9 mouse cellular contexts compared by ENCODE assay signal in the genomic region with DNA sequence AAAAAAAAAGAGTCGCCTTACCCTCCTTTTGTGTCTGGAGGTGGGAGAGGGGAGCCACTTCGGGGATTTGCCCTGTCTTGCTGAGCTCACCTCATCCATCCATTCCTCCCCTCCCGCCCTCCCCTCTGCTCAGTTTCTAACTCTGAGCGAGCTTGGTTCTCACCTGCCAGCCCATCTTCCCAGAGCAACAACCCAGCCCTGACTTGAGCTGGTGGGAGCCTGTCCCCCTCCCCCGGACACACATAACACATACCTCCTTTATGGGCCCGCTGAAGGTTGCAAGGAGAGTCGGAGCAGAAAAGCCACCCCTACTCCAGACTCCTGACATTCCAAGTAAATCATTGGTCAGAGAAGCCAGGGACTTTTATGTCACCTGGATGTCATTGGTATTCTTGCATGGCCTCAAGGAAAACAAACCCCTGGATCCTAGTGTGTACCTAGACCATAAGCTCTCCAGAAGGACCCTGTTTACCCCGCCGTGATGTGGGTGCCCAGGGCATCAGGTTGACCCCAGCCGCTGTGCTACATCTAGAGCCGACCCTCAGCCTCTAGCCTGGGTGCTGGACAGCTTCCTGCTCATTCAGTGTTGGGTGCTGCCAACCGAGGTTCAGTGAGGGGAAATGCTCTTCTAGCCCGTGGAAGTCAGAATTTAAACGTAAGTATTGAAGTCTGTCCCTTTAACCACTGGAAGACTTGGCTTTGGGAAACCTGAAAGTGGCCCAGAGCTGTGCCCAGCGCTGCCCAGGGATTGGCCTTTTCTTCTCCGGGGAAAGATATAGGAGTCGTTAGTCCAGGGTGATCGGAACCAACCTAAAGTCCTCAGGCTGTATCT. TPM values are rescaled to one million over a fixed set of nuclear protein-coding genes. Genes with fewer than 3 reads are reported as not detected.
A peak's percentile ranks its signal among the peaks of the same experiment; 100 is the strongest.
DNase-seq lines count a peak whose midpoint lies in the region; ATAC-seq and TF ChIP-seq lines count a peak whose summit lies in the region.
"Had no signal": no experiment of that assay in that cellular context is flagged by ENCODE, and none has a peak within 500 bp of the region (broad histone marks: within the 10 kb centered on the region; RNA-seq: fewer than 3 reads in every experiment).

No protein-coding gene starts in this region.

- H3K27ac ChIP-seq in kidney, postnatal 0 days, result no peak overlapping the region
- no peak overlapping the region for H3K27ac ChIP-seq in kidney, adult 2 months (ENCODE audit: insufficient read depth, low read depth, low read length)
- peak overlapping the region; percentile 83 for H3K27ac ChIP-seq in forebrain, embryonic 10.5 days
- no peak overlapping the region for H3K27ac ChIP-seq in intestine, postnatal 0 days (ENCODE audit: low read depth, low read length)
- no peak overlapping the region for H3K27ac ChIP-seq in midbrain, postnatal 0 days (ENCODE audit: low read depth, low read length)

- peaks cover 32% of the 10 kb centered on the region for H3K4me1 ChIP-seq in kidney, postnatal 0 days (replicated peaks; ENCODE audit: insufficient read depth, low read length)
- peaks cover 6% of the 10 kb centered on the region for H3K4me1 ChIP-seq in kidney, adult 2 months (ENCODE audit: control insufficient read depth, insufficient read depth, low read length)
- H3K4me1 ChIP-seq in forebrain, embryonic 10.5 days, result peaks cover 53% of the 10 kb centered on the region
- H3K4me1 ChIP-seq in intestine, postnatal 0 days (replicated peaks; ENCODE audit: control insufficient read depth, insufficient read depth, low read length), result no peaks in the 10 kb centered on the region
- H3K4me1 ChIP-seq in midbrain, postnatal 0 days (ENCODE audit: insufficient read depth, low read length), result peaks cover 23% of the 10 kb centered on the region

- 0 out of 2 replicates have a peak overlapping the region, but pooled peaks have one; percentile 23 for H3K9ac ChIP-seq in kidney, postnatal 0 days (ENCODE audit: low read depth, low read length)
- H3K9ac ChIP-seq in intestine, postnatal 0 days (ENCODE audit: low read depth, low read length), result no peak overlapping the region
- 0 out of 2 replicates have a peak overlapping the region, but pooled peaks have one; percentile 33 for H3K9ac ChIP-seq in midbrain, postnatal 0 days (replicated peaks; ENCODE audit: low read length, poor library complexity, severe bottlenecking)

- no peaks in the 10 kb centered on the region for H3K9me3 ChIP-seq in kidney, postnatal 0 days (replicated peaks; ENCODE audit: low read length)
- no peaks in the 10 kb centered on the region for H3K9me3 ChIP-seq in forebrain, embryonic 10.5 days
- H3K9me3 ChIP-seq in intestine, postnatal 0 days (ENCODE audit: control insufficient read depth), result no peaks in the 10 kb centered on the region
- H3K9me3 ChIP-seq in midbrain, postnatal 0 days (ENCODE audit: low read length), result no peaks in the 10 kb centered on the region

- peak; percentile 38; the same call in 1 of the 2 replicates for ATAC-seq in kidney, postnatal 0 days (replicated peaks; ENCODE audit: low FRiP score, low read depth)
- ATAC-seq in intestine, postnatal 0 days, result peak; percentile 5; the same call in 1 of the 2 replicates
- 0 out of 2 replicates have a peak, but pooled peaks have one; percentile 61 for ATAC-seq in midbrain, postnatal 0 days (ENCODE audit: low FRiP score)

- TF ChIP-seq POLR2A in kidney, adult 2 months (IDR thresholded peaks at IDR 0.05; ENCODE audit: low read depth, low read length), result no peak

- WGBS in kidney, postnatal 0 days, result 13% methylated on average over 18 of the region's 18 CpGs
- 22% methylated on average over 18 of the region's 18 CpGs for WGBS in kidney, adult 2 months
- WGBS in forebrain, embryonic 10.5 days, result 5% methylated on average over 18 of the region's 18 CpGs
- WGBS in intestine, postnatal 0 days, result 19% methylated on average over 17 of the region's 18 CpGs
- WGBS in midbrain, postnatal 0 days, result 8% methylated on average over 17 of the region's 18 CpGs

- H3K36me3 ChIP-seq in kidney, postnatal 0 days (ENCODE audit: insufficient read depth, low read length), result no peaks in the 10 kb centered on the region
- no peaks in the 10 kb centered on the region for H3K36me3 ChIP-seq in kidney, adult 2 months (ENCODE audit: control insufficient read depth, insufficient read depth, low read length)
- no peaks in the 10 kb centered on the region for H3K36me3 ChIP-seq in forebrain, embryonic 10.5 days (replicated peaks)
- no peaks in the 10 kb centered on the region for H3K36me3 ChIP-seq in intestine, postnatal 0 days (ENCODE audit: control insufficient read depth, insufficient read depth)
- H3K36me3 ChIP-seq in midbrain, postnatal 0 days (ENCODE audit: insufficient read depth, low read length), result no peaks in the 10 kb centered on the region

- TF ChIP-seq CTCF in kidney, postnatal 0 days (IDR thresholded peaks at IDR 0.05; ENCODE audit: low read depth), result no peak
- no peak for TF ChIP-seq CTCF in kidney, adult 2 months (conservative IDR thresholded peaks at IDR 0.05; ENCODE audit: insufficient read depth, insufficient read length, low read depth, low read length)
- TF ChIP-seq CTCF in intestine, postnatal 0 days (IDR thresholded peaks at IDR 0.05; ENCODE audit: low read depth), result no peak
- no peak for TF ChIP-seq CTCF in midbrain, postnatal 0 days (IDR thresholded peaks at IDR 0.05)

- no peak for DNase-seq in kidney, postnatal 0 days (ENCODE audit: low spot score)
- DNase-seq in kidney, adult 2 months, result no peak
- no peak for DNase-seq in forebrain, embryonic 10.5 days (ENCODE audit: extremely low spot score, low spot score)
- DNase-seq in midbrain, postnatal 0 days (ENCODE audit: low spot score), result no peak
- DNase-seq in T-cell, adult 2 months (ENCODE audit: low spot score), result no peak
- no peak for DNase-seq in gastrocnemius, postnatal 25 days
- DNase-seq in spleen, postnatal 4 days (ENCODE audit: low spot score in 2 of 2), result no peak

- H3K27me3 ChIP-seq in kidney, postnatal 0 days (ENCODE audit: insufficient read depth, low read length), result no peaks in the 10 kb centered on the region
- H3K27me3 ChIP-seq in kidney, adult 2 months (replicated peaks; ENCODE audit: control insufficient read depth, insufficient read depth, low read length), result no peaks in the 10 kb centered on the region
- H3K27me3 ChIP-seq in forebrain, embryonic 10.5 days (ENCODE audit: poor library complexity, severe bottlenecking), result peaks cover 31% of the 10 kb centered on the region
- H3K27me3 ChIP-seq in intestine, postnatal 0 days (replicated peaks; ENCODE audit: control insufficient read depth, insufficient read depth, low read length), result peaks cover 7% of the 10 kb centered on the region; the same call in 1 of the 2 replicates
- no peaks in the 10 kb centered on the region for H3K27me3 ChIP-seq in midbrain, postnatal 0 days (ENCODE audit: insufficient read depth, low read length)

- peak overlapping the region; percentile 37 for H3K4me2 ChIP-seq in kidney, postnatal 0 days (ENCODE audit: low read length)
- H3K4me2 ChIP-seq in intestine, postnatal 0 days (replicated peaks; ENCODE audit: low read depth), result peak overlapping the region; percentile 40
- H3K4me2 ChIP-seq in midbrain, postnatal 0 days (ENCODE audit: low read depth, low read length, poor library complexity, severe bottlenecking), result peak overlapping the region; percentile 23

- H3K4me3 ChIP-seq in kidney, postnatal 0 days (replicated peaks; ENCODE audit: low read depth, low read length), result no peak overlapping the region
- H3K4me3 ChIP-seq in kidney, adult 2 months (ENCODE audit: insufficient read depth, low read depth, low read length), result no peak overlapping the region
- H3K4me3 ChIP-seq in forebrain, embryonic 10.5 days, result peak overlapping the region; percentile 33
- H3K4me3 ChIP-seq in intestine, postnatal 0 days (ENCODE audit: low read depth, low read length), result no peak overlapping the region
- H3K4me3 ChIP-seq in midbrain, postnatal 0 days (ENCODE audit: low read depth, low read length), result no peak overlapping the region
- H3K4me3 ChIP-seq: erythroblast, embryonic 14.5 days had no signal

RNA-seq across cellular contexts. Expression of gene Rpl29, which starts 8.0 kb away (rescaled TPM):
- 1,104 and 1,207 TPM in 2 replicates for polyA plus RNA-seq in kidney, postnatal 0 days (2015; fragmentation: Nextera tagmentation; extraction: Ambion mirVana)
- polyA plus RNA-seq in kidney, adult 2 months (2012; rRNA removed), result 452 and 521 TPM in 2 replicates
- polyA plus RNA-seq in forebrain, embryonic 10.5 days (2016; fragmentation: Nextera tagmentation; extraction: Ambion mirVana), result 1,043 and 1,081 TPM in 2 replicates
- 539 and 575 TPM in 2 replicates for polyA plus RNA-seq in intestine, postnatal 0 days (2015; fragmentation: Nextera tagmentation; extraction: Ambion mirVana)
- total RNA-seq in midbrain, postnatal 0 days (2014; rRNA removed), result 795 and 936 TPM in 2 replicates
- 645 TPM in 2 replicates for polyA plus RNA-seq in midbrain, postnatal 0 days (2015; fragmentation: Nextera tagmentation; extraction: Ambion mirVana)
- total RNA-seq in gastrocnemius, postnatal 25 days (2021), result 100 to 1,000 TPM; 243 to 260 TPM

RNA-seq across cellular contexts. Expression of gene Acy1, which starts 16.9 kb away (rescaled TPM):
- 62.9 and 67.0 TPM in 2 replicates for polyA plus RNA-seq in kidney, postnatal 0 days (2015; fragmentation: Nextera tagmentation; extraction: Ambion mirVana)
- polyA plus RNA-seq in kidney, adult 2 months (2012; rRNA removed), result 141 and 154 TPM in 2 replicates
- polyA plus RNA-seq in forebrain, embryonic 10.5 days (2016; fragmentation: Nextera tagmentation; extraction: Ambion mirVana), result 45.6 and 51.3 TPM in 2 replicates
- polyA plus RNA-seq in intestine, postnatal 0 days (2015; fragmentation: Nextera tagmentation; extraction: Ambion mirVana), result 42.2 and 43.2 TPM in 2 replicates
- total RNA-seq in midbrain, postnatal 0 days (2014; rRNA removed), result 11.4 and 22.6 TPM in 2 replicates
- polyA plus RNA-seq in midbrain, postnatal 0 days (2015; fragmentation: Nextera tagmentation; extraction: Ambion mirVana), result 13.3 and 17.0 TPM in 2 replicates
- total RNA-seq in gastrocnemius, postnatal 25 days (2021), result 10 to 100 TPM; 11.0 to 11.3 TPM

RNA-seq across cellular contexts. Expression of gene Abhd14b, which starts 26.0 kb away (rescaled TPM):
- polyA plus RNA-seq in kidney, postnatal 0 days (2015; fragmentation: Nextera tagmentation; extraction: Ambion mirVana), result 72.8 and 75.2 TPM in 2 replicates
- polyA plus RNA-seq in kidney, adult 2 months (2012; rRNA removed), result 470 and 526 TPM in 2 replicates
- polyA plus RNA-seq in forebrain, embryonic 10.5 days (2016; fragmentation: Nextera tagmentation; extraction: Ambion mirVana), result 4.4 and 6.0 TPM in 2 replicates
- 35.9 and 38.1 TPM in 2 replicates for polyA plus RNA-seq in intestine, postnatal 0 days (2015; fragmentation: Nextera tagmentation; extraction: Ambion mirVana)
- total RNA-seq in midbrain, postnatal 0 days (2014; rRNA removed), result 16.2 and 18.4 TPM in 2 replicates
- polyA plus RNA-seq in midbrain, postnatal 0 days (2015; fragmentation: Nextera tagmentation; extraction: Ambion mirVana), result 12.6 and 13.8 TPM in 2 replicates
- 1 to 10 TPM; 4.7 to 4.8 TPM for total RNA-seq in gastrocnemius, postnatal 25 days (2021)
- polyA plus RNA-seq: erythroblast, embryonic 14.5 days had no signal

RNA-seq across cellular contexts. Expression of gene Abhd14a, which starts 26.2 kb away (rescaled TPM):
- 57.0 and 60.8 TPM in 2 replicates for polyA plus RNA-seq in kidney, postnatal 0 days (2015; fragmentation: Nextera tagmentation; extraction: Ambion mirVana)
- polyA plus RNA-seq in kidney, adult 2 months (2012; rRNA removed), result 137 and 146 TPM in 2 replicates
- 40.7 and 42.8 TPM in 2 replicates for polyA plus RNA-seq in forebrain, embryonic 10.5 days (2016; fragmentation: Nextera tagmentation; extraction: Ambion mirVana)
- 20.8 and 21.0 TPM in 2 replicates for polyA plus RNA-seq in intestine, postnatal 0 days (2015; fragmentation: Nextera tagmentation; extraction: Ambion mirVana)
- 69.8 and 73.8 TPM in 2 replicates for total RNA-seq in midbrain, postnatal 0 days (2014; rRNA removed)
- 72.3 and 74.5 TPM in 2 replicates for polyA plus RNA-seq in midbrain, postnatal 0 days (2015; fragmentation: Nextera tagmentation; extraction: Ambion mirVana)
- 10 to 100 TPM; 14.7 to 18.3 TPM for total RNA-seq in gastrocnemius, postnatal 25 days (2021)

RNA-seq across cellular contexts. Expression of gene Pcbp4, which starts 31.8 kb away (rescaled TPM):
- 78.6 and 79.7 TPM in 2 replicates for polyA plus RNA-seq in kidney, postnatal 0 days (2015; fragmentation: Nextera tagmentation; extraction: Ambion mirVana)
- 90.3 and 115 TPM in 2 replicates for polyA plus RNA-seq in kidney, adult 2 months (2012; rRNA removed)
- polyA plus RNA-seq in forebrain, embryonic 10.5 days (2016; fragmentation: Nextera tagmentation; extraction: Ambion mirVana), result 337 and 351 TPM in 2 replicates
- 13.8 and 15.7 TPM in 2 replicates for polyA plus RNA-seq in intestine, postnatal 0 days (2015; fragmentation: Nextera tagmentation; extraction: Ambion mirVana)
- total RNA-seq in midbrain, postnatal 0 days (2014; rRNA removed), result 543 and 647 TPM in 2 replicates
- 242 and 248 TPM in 2 replicates for polyA plus RNA-seq in midbrain, postnatal 0 days (2015; fragmentation: Nextera tagmentation; extraction: Ambion mirVana)
- 10 to 100 TPM; 54.6 to 59.7 TPM for total RNA-seq in gastrocnemius, postnatal 25 days (2021)

Comparison
In these comparisons a context has a peak if more than half of its experiments do, and no peak if none do; other contexts are left out.
1. ATAC-seq: peak in every context shown above with its lines; median percentile 61 in midbrain, postnatal 0 days; 38 in kidney, postnatal 0 days; 5 in intestine, postnatal 0 days.